Mouse (Mus musculus): ENCODE measurements at regions not wholly inside any gene's neighbourhood (a gene's known extent, or its start where the extent isn't known, plus 50 kb on each side); places are given as distances from the start of the nearest gene placed in this dataset.

DNA sequence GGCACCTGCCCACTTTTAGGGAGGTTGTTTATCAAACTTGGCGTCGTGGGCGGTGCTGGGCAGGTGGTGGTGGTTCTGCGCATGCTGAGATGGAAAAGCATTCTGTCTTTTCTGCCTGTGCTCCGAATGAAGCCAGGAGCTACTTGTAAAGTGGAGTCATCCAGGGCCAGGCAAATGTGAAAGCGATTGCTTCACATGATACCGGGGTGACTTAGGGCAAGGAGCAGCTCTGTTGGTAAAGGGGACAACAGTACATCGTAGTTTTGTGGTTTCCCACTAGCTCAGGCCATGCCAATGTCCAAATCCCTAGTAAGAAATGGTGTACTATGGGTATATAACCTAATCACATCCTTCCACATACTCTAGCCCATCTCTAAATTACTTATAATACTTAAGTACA lies 84.5 kb downstream of the Gm33543 start:
- no peak overlapping the region for H3K4me2 ChIP-seq (ENCODE audit: low read length)
- H3K36me3 ChIP-seq (ENCODE audit: control insufficient read depth, insufficient read depth, low read length): no peaks in the 10 kb centered on the region
- ATAC-seq (replicated peaks; ENCODE audit: low FRiP score, low TSS enrichment, low read depth) (no peak), DNase-seq (ENCODE audit: low spot score) (no peak)
- 88% methylated on average over 8 of the region's 8 CpGs for WGBS
- H3K27ac ChIP-seq (ENCODE audit: low read depth): no peak overlapping the region
- no peak overlapping the region for H3K4me3 ChIP-seq (ENCODE audit: low read depth, low read length)
- H3K9ac ChIP-seq (ENCODE audit: low read length): no peak overlapping the region
- H3K4me1 ChIP-seq (replicated peaks; ENCODE audit: control insufficient read depth, insufficient read depth, low read length): no peaks in the 10 kb centered on the region
- no peaks in the 10 kb centered on the region for H3K27me3 ChIP-seq (replicated peaks; ENCODE audit: control insufficient read depth, insufficient read depth, low read length)
- no peaks in the 10 kb centered on the region for H3K9me3 ChIP-seq (ENCODE audit: control insufficient read depth, low read length)

DNA sequence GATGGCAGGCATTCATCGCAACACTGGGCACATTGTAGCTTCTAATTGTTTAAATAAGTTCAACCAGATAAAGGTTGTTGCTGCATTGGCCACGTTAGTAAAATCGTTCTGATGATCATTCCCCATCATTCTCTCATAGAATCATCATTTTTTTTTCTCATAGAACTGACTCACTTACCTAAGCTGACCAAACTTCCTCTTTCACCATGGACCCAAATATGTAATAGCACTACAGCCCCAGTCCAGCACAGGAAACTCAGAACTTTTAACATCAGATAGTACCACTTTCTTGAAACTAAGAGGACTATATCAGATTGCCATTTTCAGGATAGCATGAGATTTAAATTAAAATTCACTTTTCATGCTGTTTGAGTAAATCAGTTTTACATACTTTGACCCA lies 82.2 kb upstream of the Anapc15-ps start:
- no peaks in the 10 kb centered on the region for H3K27me3 ChIP-seq (replicated peaks; ENCODE audit: control insufficient read depth, insufficient read depth, low read length)
- no peaks in the 10 kb centered on the region for H3K36me3 ChIP-seq (ENCODE audit: control insufficient read depth, insufficient read depth, low read length)
- H3K27ac ChIP-seq (ENCODE audit: low read depth): no peak overlapping the region
- no peak overlapping the region for H3K4me3 ChIP-seq (ENCODE audit: low read depth, low read length)
- no peak overlapping the region for H3K4me2 ChIP-seq (ENCODE audit: low read length)
- no peak for ATAC-seq (replicated peaks; ENCODE audit: low FRiP score, low TSS enrichment, low read depth)
- no peaks in the 10 kb centered on the region for H3K4me1 ChIP-seq (replicated peaks; ENCODE audit: control insufficient read depth, insufficient read depth, low read length)
- 89% methylated on average over 3 of the region's 3 CpGs for WGBS
- no peaks in the 10 kb centered on the region for H3K9me3 ChIP-seq (ENCODE audit: control insufficient read depth, low read length)
- no peak for DNase-seq (ENCODE audit: low spot score)
- H3K9ac ChIP-seq (ENCODE audit: low read length): no peak overlapping the region

DNA sequence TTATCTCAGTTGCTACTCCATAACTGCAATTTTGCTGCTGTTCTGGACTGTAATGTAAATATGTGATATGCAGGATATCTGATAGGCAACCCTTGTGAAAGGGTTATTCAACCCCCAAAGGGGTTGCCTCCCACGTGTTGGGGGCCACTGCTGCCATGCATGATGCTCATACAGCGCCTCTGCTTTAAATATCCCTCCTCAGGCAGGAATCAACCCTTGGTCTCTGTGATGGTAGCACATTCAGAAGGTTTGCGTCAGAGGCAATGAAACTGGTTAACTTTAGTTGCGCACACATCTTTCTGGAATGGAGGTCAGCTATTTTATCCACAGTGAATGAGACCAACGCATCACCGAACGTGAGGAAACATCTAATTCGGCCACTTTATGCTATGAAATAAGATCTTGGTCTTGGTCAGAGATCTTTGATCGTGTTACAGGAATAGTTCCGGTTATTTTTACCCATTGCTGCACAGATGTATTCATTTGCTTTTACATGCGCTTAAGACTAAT lies 80.2 kb upstream of the Anapc15-ps start:
- Histone ChIP-seq H3K9me3 (ENCODE audit: control insufficient read depth, low read length) (no peaks in the 10 kb centered on the region), H3K4me1 (replicated peaks; ENCODE audit: control insufficient read depth, insufficient read depth, low read length) (no peaks in the 10 kb centered on the region), H3K27me3 (replicated peaks; ENCODE audit: control insufficient read depth, insufficient read depth, low read length) (no peaks in the 10 kb centered on the region), H3K27ac (ENCODE audit: low read depth) (no peak overlapping the region), H3K36me3 (ENCODE audit: control insufficient read depth, insufficient read depth, low read length) (no peaks in the 10 kb centered on the region), H3K4me3 (ENCODE audit: low read depth, low read length) (no peak overlapping the region), H3K9ac (ENCODE audit: low read length) (no peak overlapping the region), H3K4me2 (ENCODE audit: low read length) (no peak overlapping the region)
- ATAC-seq (replicated peaks; ENCODE audit: low FRiP score, low TSS enrichment, low read depth) (no peak), DNase-seq (ENCODE audit: low spot score) (no peak)
- 88% methylated on average over 11 of the region's 11 CpGs for WGBS

DNA sequence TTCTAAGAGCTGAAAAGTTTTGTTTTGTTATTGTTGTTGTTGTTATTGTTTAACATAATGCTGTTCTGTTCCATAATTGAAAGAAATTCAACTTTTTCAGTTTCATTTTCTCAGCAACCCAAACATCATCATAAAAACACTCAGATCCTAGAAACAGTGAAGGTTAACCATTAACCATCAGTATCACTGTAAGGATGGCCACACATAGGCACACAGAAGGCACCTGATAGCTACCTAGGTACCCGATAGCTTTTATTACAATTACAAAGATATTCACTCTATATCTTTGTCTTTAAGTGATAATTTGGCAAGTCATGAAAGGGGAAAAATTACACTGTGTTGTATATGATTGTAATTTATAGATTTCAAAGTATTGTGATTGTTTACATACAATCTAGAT lies 75.1 kb upstream of the Anapc15-ps start:
- Histone ChIP-seq H3K36me3 (ENCODE audit: control insufficient read depth, insufficient read depth, low read length) (no peaks in the 10 kb centered on the region), H3K9ac (ENCODE audit: low read length) (no peak overlapping the region), H3K4me1 (replicated peaks; ENCODE audit: control insufficient read depth, insufficient read depth, low read length) (no peaks in the 10 kb centered on the region), H3K4me2 (ENCODE audit: low read length) (no peak overlapping the region), H3K27ac (ENCODE audit: low read depth) (no peak overlapping the region), H3K9me3 (ENCODE audit: control insufficient read depth, low read length) (no peaks in the 10 kb centered on the region), H3K27me3 (replicated peaks; ENCODE audit: control insufficient read depth, insufficient read depth, low read length) (no peaks in the 10 kb centered on the region), H3K4me3 (ENCODE audit: low read depth, low read length) (no peak overlapping the region)
- DNase-seq (ENCODE audit: low spot score) (no peak), ATAC-seq (replicated peaks; ENCODE audit: low FRiP score, low TSS enrichment, low read depth) (no peak)
- 84% methylated on average over 1 of the region's 1 CpGs for WGBS

DNA sequence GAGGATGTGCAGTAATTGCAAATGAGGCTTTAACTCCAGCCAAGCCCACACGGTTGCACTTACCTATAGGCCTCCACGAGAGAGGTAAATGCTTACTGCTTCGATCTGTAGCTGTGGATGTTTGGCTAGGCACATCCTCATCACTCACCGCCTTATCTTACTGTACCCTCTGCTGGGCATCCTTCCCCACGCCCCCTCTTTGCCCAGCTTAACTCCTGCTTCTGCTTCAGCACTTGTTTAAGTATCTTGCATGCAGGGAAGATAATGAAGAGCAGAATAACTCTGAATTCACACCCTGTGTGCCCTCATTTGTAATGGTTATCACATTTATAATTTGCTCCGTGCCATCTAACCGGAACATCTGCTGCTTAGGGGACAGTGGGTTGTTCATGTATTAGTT lies 74.7 kb upstream of the Anapc15-ps start:
- Histone ChIP-seq H3K4me1 (replicated peaks; ENCODE audit: control insufficient read depth, insufficient read depth, low read length) (no peaks in the 10 kb centered on the region), H3K4me3 (ENCODE audit: low read depth, low read length) (no peak overlapping the region), H3K27ac (ENCODE audit: low read depth) (no peak overlapping the region), H3K27me3 (replicated peaks; ENCODE audit: control insufficient read depth, insufficient read depth, low read length) (no peaks in the 10 kb centered on the region), H3K9ac (ENCODE audit: low read length) (no peak overlapping the region), H3K36me3 (ENCODE audit: control insufficient read depth, insufficient read depth, low read length) (no peaks in the 10 kb centered on the region), H3K4me2 (ENCODE audit: low read length) (no peak overlapping the region), H3K9me3 (ENCODE audit: control insufficient read depth, low read length) (no peaks in the 10 kb centered on the region)
- ATAC-seq (replicated peaks; ENCODE audit: low FRiP score, low TSS enrichment, low read depth) (no peak), DNase-seq (ENCODE audit: low spot score) (no peak)
- 77% methylated on average over 7 of the region's 7 CpGs for WGBS

DNA sequence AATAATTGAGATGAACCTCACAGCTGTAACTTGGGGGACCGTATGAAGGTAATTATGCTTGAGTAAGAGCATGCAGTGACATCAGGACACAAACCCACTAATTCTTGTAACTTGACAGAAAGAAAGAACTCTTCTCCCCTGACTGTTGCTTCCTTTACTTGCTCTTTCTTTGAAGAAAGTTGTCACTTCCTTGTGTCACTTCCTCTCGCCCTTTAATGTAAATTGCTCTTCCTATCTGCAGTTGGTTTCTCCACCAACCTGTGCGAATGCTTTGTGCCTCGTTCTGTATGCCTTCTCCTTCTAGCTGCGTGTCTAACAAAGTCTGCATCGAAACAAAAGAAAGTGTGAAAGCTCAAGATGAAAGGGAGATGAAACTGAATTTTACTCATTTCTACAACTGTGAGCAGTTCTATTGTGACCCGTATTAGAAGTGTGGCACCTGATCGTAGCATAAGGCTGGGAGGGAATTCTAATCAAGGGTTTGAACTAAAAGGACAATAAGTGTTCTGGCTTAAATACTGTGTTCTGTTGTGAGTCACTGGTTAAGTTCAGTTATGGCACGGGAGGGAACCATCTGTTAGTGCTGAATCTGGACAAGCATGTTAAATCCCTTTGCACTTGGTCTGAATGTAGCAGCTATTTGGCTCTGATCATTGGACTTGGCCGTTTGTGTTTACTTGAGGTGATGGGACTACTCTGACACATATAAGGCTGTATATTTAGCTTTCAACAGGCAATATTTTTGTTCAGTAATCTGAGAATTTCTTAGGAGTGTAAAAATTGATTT lies 72.8 kb upstream of the Anapc15-ps start:
- H3K4me1 ChIP-seq (replicated peaks; ENCODE audit: control insufficient read depth, insufficient read depth, low read length): no peaks in the 10 kb centered on the region
- no peak overlapping the region for H3K27ac ChIP-seq (ENCODE audit: low read depth)
- H3K9me3 ChIP-seq (ENCODE audit: control insufficient read depth, low read length): no peaks in the 10 kb centered on the region
- H3K4me3 ChIP-seq (ENCODE audit: low read depth, low read length): no peak overlapping the region
- no peaks in the 10 kb centered on the region for H3K27me3 ChIP-seq (replicated peaks; ENCODE audit: control insufficient read depth, insufficient read depth, low read length)
- WGBS: 82% methylated on average over 10 of the region's 10 CpGs
- DNase-seq (ENCODE audit: low spot score): no peak
- ATAC-seq (replicated peaks; ENCODE audit: low FRiP score, low TSS enrichment, low read depth): no peak
- H3K4me2 ChIP-seq (ENCODE audit: low read length): no peak overlapping the region
- no peak overlapping the region for H3K9ac ChIP-seq (ENCODE audit: low read length)
- H3K36me3 ChIP-seq (ENCODE audit: control insufficient read depth, insufficient read depth, low read length): no peaks in the 10 kb centered on the region

DNA sequence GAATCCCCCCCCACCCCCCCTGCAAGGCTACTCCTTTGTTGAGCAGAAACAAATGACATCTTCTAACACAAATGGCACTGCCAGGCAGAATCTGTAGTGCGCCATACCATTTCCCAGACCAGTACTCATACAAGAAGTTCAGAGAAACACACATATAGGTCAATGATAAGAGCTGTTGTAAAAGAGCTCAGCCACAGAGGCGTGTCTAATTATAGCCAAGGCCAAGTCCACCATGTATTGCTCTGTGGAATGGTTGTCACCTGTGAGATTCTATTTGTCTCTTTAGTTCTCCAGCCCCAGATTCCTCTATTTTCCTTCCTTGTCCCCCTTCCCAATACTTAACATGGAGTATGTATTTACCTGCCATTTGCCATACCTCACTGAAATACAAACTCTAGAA lies 72.0 kb upstream of the Anapc15-ps start:
- H3K36me3 ChIP-seq (ENCODE audit: control insufficient read depth, insufficient read depth, low read length): no peaks in the 10 kb centered on the region
- H3K4me2 ChIP-seq (ENCODE audit: low read length): no peak overlapping the region
- no peak overlapping the region for H3K4me3 ChIP-seq (ENCODE audit: low read depth, low read length)
- no peaks in the 10 kb centered on the region for H3K9me3 ChIP-seq (ENCODE audit: control insufficient read depth, low read length)
- ATAC-seq (replicated peaks; ENCODE audit: low FRiP score, low TSS enrichment, low read depth) (no peak), DNase-seq (ENCODE audit: low spot score) (no peak)
- H3K9ac ChIP-seq (ENCODE audit: low read length): no peak overlapping the region
- H3K27ac ChIP-seq (ENCODE audit: low read depth): no peak overlapping the region
- 82% methylated on average over 2 of the region's 2 CpGs for WGBS
- H3K4me1 ChIP-seq (replicated peaks; ENCODE audit: control insufficient read depth, insufficient read depth, low read length): no peaks in the 10 kb centered on the region
- H3K27me3 ChIP-seq (replicated peaks; ENCODE audit: control insufficient read depth, insufficient read depth, low read length): no peaks in the 10 kb centered on the region

DNA sequence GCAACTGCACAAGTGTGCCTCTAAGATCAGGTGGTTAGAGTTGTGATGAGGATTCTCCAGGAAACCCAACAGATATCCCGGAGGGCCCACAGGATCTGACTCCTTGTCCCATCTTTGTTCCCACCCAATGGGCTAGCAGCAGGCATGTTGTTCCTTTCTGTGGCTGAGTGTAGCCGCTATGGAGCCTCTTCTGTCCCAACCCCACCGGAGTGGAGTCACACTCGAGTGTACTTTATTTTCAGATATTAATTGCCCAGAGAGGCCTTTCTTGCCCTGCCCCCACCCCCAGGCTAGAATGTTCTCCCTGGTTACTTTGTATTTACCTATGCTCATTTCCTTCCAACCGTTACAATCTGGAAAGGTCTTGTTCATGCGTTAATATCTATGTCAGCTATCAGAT lies 70.4 kb upstream of the Anapc15-ps start:
- no peaks in the 10 kb centered on the region for H3K27me3 ChIP-seq (replicated peaks; ENCODE audit: control insufficient read depth, insufficient read depth, low read length)
- no peaks in the 10 kb centered on the region for H3K9me3 ChIP-seq (ENCODE audit: control insufficient read depth, low read length)
- 88% methylated on average over 6 of the region's 6 CpGs for WGBS
- DNase-seq (ENCODE audit: low spot score): no peak
- H3K4me3 ChIP-seq (ENCODE audit: low read depth, low read length): no peak overlapping the region
- H3K36me3 ChIP-seq (ENCODE audit: control insufficient read depth, insufficient read depth, low read length): no peaks in the 10 kb centered on the region
- no peak for ATAC-seq (replicated peaks; ENCODE audit: low FRiP score, low TSS enrichment, low read depth)
- no peak overlapping the region for H3K4me2 ChIP-seq (ENCODE audit: low read length)
- no peaks in the 10 kb centered on the region for H3K4me1 ChIP-seq (replicated peaks; ENCODE audit: control insufficient read depth, insufficient read depth, low read length)
- no peak overlapping the region for H3K9ac ChIP-seq (ENCODE audit: low read length)
- H3K27ac ChIP-seq (ENCODE audit: low read depth): no peak overlapping the region

DNA sequence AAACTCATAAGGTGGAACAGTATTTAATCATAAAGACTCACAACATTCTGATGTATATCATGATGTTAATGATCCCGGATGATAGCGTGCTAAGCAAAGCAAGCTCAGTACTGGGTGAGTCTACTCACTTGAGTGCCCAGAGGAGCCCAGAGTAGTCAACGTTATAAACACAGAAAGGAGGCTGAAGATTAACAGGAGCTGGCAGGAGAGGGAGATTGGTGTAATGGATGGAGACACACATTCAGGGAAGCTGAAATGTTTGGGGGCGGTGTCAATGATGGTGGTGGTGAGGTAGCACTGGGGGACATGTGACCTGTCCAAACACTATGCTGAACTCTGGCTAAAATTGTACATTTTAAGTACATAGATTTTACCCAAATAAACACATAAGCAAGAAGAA lies 66.2 kb upstream of the Anapc15-ps start:
- DNase-seq (ENCODE audit: low spot score): no peak
- 84% methylated on average over 4 of the region's 4 CpGs for WGBS
- no peaks in the 10 kb centered on the region for H3K27me3 ChIP-seq (replicated peaks; ENCODE audit: control insufficient read depth, insufficient read depth, low read length)
- ATAC-seq (replicated peaks; ENCODE audit: low FRiP score, low TSS enrichment, low read depth): no peak
- no peaks in the 10 kb centered on the region for H3K4me1 ChIP-seq (replicated peaks; ENCODE audit: control insufficient read depth, insufficient read depth, low read length)
- no peak overlapping the region for H3K27ac ChIP-seq (ENCODE audit: low read depth)
- H3K36me3 ChIP-seq (ENCODE audit: control insufficient read depth, insufficient read depth, low read length): no peaks in the 10 kb centered on the region
- peaks cover 9% of the 10 kb centered on the region; the same call in 1 of the 2 replicates for H3K9me3 ChIP-seq (ENCODE audit: control insufficient read depth, low read length)
- H3K9ac ChIP-seq (ENCODE audit: low read length): no peak overlapping the region
- H3K4me3 ChIP-seq (ENCODE audit: low read depth, low read length): no peak overlapping the region
- no peak overlapping the region for H3K4me2 ChIP-seq (ENCODE audit: low read length)

Measured in intestine, embryonic 14.5 days (tissue).